Mouse (Mus musculus) urinary bladder, postnatal 10 days (tissue): ENCODE results near the gene Dnajc15.

Experiments
- DNase-seq: peaks from one replicate; pipeline ENCODE4 v3.0.0; 2022; ENCODE audit warnings: low spot score

Dnajc15 gene

GRCm38 (mm10) chr14:77859894-77860293 is 15.0 kb downstream of the Dnajc15 start:
- DNase-seq: no peak

DNA sequence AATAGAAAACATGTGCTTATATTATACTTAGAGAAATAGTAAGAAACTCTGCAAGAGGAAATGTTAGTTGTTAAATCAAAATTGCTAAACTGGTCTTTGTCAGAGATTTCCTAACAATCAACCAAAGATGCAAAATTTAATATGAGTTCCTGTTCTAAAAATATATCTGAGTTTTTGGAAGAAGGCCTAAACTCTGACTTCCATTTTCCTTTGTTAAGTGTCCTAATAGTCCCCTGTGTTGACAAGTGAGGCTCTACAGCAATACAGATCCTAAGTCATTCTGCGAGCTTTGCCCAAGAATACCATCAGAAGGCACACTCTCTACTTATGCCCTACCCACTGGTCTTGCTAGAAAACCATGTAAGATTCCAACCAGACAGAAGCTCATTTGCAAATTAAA is 21.0 kb downstream of the Dnajc15 start:
- no peak for DNase-seq

DNA sequence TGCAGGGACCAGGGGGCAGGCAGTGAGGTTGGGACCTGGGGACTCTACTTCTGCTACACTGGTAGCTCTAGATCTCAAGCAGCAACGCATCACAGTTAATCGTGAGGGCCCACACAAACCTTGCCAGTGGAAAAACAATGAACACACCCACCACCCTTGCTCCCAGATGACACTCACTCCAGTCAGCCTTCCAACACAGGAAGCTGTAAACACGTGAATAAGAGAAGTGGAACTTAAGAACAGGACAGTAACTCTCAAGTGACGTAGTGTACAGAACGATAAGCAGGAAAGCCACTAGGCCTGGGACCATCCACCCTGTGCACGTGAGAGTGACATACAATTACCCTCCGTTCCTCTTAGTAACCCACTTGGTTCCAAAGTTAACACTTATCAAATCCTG is 25.1 kb downstream of the Dnajc15 start:
- DNase-seq: no peak

GRCm38 (mm10) chr14:77848349-77848748 is 26.6 kb downstream of the Dnajc15 start:
- DNase-seq: no peak

- DNase-seq: no peak
These were observed 28.7 kb downstream of the Dnajc15 start for GRCm38 (mm10) chr14:77846206-77846605.

DNA sequence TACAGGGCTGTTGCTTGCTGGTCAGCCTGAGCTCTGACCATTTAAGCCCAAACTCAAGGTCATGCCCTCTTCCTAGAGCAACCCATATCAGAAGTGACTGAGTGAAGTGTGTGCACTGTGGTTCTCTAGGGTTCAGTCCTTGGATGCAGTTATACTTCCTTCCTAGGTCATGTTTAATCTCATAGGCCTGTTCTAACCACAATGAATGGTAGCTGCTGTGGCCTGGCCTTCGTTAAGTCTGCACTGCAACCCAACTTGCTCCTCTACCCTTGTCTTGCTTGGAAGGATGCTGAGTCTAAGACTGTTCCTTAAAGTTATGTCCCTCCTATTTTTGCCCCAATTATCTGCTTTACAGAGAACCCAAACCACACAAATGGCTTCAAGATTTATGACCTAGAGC is 29.4 kb downstream of the Dnajc15 start:
- no peak for DNase-seq

GRCm38 (mm10) chr14:77840574-77840973 is 34.4 kb downstream of the Dnajc15 start:
- DNase-seq: no peak

GRCm38 (mm10) chr14:77840078-77840477 is 34.8 kb downstream of the Dnajc15 start:
- no peak for DNase-seq

DNA sequence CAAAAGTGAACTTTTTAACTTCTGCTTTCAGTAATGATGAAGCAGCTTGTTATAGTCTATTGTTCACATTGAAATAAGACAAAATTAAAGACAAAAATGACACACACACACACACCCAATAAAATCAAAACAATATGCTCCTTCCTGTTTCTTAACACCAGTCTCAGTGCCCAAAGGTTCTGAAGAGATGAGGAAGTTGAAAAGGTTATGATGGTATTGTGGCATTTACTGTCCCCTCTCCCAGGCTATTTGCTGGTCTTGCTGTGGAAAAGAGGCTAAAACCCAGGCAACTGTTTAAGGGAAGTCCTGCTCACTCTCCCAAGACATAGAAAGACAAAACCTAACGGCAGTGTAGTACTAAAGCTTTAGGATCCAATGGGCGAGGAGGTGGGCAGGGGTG is 38.1 kb downstream of the Dnajc15 start:
- no peak for DNase-seq

DNA sequence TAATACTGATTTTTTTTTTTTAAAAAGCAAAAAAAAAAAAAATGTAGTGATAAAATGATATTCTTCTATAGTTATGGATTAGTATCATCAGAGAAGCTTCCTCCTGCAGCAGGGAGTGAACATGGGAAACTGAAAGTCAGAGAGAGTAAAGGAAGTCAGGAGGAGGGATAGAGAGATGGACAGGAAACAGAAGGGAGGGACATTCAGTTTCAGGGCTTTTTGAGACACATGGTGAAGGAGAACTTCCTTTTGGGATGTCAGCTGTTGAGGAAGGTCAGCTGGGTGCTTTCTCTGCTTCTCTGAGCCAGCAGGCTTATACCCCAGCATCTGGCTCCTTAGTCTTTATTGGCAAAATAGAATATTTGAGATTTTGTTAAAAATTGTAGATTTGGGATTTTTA is 42.6 kb downstream of the Dnajc15 start:
- DNase-seq: no peak

- DNase-seq: no peak
These were observed 43.0 kb downstream of the Dnajc15 start for GRCm38 (mm10) chr14:77831936-77832335.

- no peak for DNase-seq
These were observed 45.3 kb downstream of the Dnajc15 start for GRCm38 (mm10) chr14:77829673-77830072.

DNA sequence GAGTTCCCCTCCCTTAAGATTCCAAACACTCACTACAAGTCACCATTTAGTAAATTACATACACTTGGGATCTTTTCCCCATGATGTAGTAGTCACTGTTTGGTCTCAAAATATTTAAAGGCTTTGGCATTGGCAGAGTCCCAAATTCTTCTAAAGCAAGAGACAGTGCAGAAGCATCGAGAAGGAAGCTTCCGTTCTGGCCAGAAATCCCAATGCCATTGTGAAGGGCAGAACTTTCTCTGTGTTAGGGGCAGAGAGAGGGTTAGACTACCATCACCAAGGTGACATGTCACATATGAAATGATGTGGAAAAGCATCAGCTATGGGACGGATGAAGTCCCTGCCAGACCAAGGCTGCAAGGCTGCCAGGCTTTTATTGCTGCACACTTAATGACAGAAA is 49.0 kb downstream of the Dnajc15 start:
- no peak for DNase-seq

DNA sequence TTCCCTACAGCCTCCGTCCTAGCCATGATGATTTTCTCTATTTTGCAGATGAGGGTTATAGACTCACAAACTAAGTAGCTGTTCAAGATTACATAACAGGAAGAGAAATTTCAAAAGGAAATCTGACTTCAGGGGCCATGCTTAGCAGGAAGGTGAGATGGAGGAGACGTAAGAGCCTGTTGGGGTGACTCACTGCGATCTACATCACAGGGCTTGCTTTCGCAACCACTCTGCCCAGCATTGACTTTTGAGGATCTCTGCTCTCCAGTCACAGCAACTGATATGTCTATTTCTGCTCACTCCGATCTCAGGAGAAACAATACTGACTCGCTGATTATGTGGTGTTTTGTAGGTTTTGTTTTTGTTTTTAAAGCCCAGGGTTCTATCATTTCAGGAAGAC is 49.8 kb downstream of the Dnajc15 start:
- no peak for DNase-seq

- DNase-seq: no peak
These were observed 55.1 kb downstream of the Dnajc15 start for GRCm38 (mm10) chr14:77819841-77820240.

- DNase-seq: no peak
These were observed 57.4 kb downstream of the Dnajc15 start for GRCm38 (mm10) chr14:77817561-77817960.

GRCm38 (mm10) chr14:77814935-77815334 is 60.0 kb downstream of the Dnajc15 start:
- DNase-seq: no peak

- no peak for DNase-seq
These were observed 62.0 kb downstream of the Dnajc15 start for GRCm38 (mm10) chr14:77812890-77813289.

DNA sequence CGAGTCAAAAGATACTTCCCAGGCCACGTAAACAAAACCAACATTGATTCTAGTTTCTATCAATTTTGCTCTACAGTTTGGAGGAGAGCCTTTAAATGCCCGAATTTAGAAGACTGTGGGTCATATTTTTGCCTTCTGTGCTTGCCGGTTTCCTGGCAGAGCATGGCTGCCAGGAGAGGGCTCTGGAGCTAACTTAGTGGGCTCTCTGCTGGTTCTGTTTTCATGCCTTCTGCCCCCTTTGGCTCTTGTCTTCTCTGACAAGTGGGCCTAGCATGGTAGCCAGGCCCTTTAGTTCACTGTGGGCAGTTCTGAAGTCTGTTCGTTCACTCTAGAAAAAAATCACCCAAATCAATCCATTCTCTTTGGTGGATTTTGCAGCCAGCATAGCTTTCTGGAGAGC is 63.5 kb downstream of the Dnajc15 start:
- no peak for DNase-seq

- DNase-seq: no peak
These were observed 67.1 kb downstream of the Dnajc15 start for GRCm38 (mm10) chr14:77807836-77808235.

- DNase-seq: no peak
These were observed 68.6 kb downstream of the Dnajc15 start for GRCm38 (mm10) chr14:77806345-77806744.

DNA sequence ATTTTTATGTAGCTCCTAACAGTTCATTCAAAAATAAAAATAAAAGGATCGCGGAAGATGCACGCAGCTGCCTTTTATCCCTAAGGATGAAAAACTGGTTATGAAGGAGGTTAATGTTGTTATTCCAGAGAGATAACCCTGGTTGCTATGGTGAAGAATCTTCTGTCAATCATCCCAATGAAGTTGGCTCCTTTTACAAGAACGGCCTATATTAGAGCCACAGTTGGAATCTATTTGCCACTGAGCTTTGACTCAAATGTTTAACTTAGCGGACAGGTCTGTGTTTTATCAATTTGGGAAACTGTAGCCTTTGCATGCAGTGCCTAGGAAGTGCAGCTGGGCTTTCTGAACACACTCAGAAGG is 72.7 kb downstream of the Dnajc15 start:
- DNase-seq: no peak

DNA sequence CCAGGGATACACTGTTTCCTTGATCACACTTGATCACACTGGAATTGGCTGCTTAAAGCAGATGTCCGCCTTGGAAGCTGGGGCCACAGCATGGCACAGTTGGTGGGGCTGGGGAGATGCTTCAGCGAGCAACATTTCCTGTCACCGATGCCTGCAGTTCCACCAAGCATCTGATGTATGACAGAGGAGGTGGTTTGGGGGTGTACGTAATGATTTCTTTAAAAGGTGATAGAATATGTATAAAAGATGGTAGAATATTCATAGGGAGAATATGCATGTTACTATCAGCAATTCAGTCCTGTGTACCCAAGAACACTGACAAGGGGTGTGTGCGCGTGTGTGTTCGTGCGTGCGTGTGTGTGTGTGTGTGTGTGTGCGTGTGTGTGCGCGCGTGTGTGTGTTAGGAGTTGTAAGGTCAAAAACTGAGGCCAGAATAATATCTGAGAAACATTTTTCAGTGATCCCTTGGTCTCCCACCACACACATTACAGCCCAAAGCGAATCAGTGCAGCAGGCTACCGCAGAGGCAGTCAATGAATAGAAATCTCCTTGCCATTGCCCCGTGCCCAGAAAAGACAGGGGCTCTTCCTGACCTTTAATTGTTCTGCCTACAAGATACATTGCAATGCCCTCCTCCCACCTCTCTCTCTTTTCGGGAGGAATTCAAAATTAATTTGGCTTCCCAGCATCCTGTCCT is 73.2 kb downstream of the Dnajc15 start:
- DNase-seq: no peak

- DNase-seq: no peak
These were observed 78.4 kb downstream of the Dnajc15 start for GRCm38 (mm10) chr14:77796506-77796905.

DNA sequence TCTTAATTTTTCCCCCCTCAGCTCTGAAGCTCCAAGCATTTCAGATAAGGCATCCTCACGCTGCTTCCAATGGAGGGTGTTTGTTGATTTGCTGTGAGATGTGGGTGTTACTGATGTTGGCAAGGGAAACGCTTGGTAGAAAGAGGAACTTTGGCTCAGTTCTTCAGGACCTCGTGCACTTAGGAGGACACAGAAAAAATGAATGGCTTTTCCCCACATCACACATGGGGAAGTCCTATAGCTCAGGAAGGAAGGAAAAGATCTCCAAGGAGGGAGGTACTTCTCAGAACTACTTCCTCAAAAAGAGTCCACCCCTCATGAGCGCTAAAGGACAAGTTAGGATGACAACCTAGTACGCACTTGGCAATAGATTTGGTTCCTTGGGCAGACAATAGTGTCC is 79.7 kb downstream of the Dnajc15 start:
- no peak for DNase-seq
